Mouse (Mus musculus): ENCODE data around the gene Mcrs1. TPM values are rescaled to one million over a fixed set of nuclear protein-coding genes. Genes with fewer than 3 reads are reported as not detected.
"Not testable (repeated sequence)": the region's sequence is repeated elsewhere in the genome, so short reads cannot be mapped to it uniquely, and the experiment has no call there.

Gene Mcrs1
- total RNA-seq (2022): 10 to 100 TPM; 18.8 to 34.0 (median 26.1) TPM

GRCm38 (mm10) chr15:99251626-99252380 lies at the start of gene Mcrs1:
Gene Mcrs1, minus strand, starts transcription at chr15:99251961.
- peak; percentile 98 to 99 for DNase-seq (ENCODE audit: low spot score in 2 of 2)

GRCm38 (mm10) chr15:99296213-99296612 lies 44.5 kb upstream of the Mcrs1 start:
- no peak for DNase-seq (ENCODE audit: low spot score in 2 of 2)

- peak in 1 of 2 experiments; percentile 29 for DNase-seq (ENCODE audit: low spot score in 2 of 2)
These were observed 43.8 kb upstream of the Mcrs1 start, which contains the start of gene Fam186b for GRCm38 (mm10) chr15:99295484-99295981. Gene Fam186b, minus strand, starts transcription at chr15:99295888.

GRCm38 (mm10) chr15:99294813-99295374 lies 43.1 kb upstream of the Mcrs1 start, which contains the start of gene Prpf40b:
Gene Prpf40b, plus strand, starts transcription at chr15:99295087.
- DNase-seq (ENCODE audit: low spot score in 2 of 2): peak; percentile 96

GRCm38 (mm10) chr15:99294287-99294686 lies 42.5 kb upstream of the Mcrs1 start:
- DNase-seq (ENCODE audit: low spot score in 2 of 2): no peak

- DNase-seq (ENCODE audit: low spot score in 2 of 2): no peak
These were observed 38.8 kb upstream of the Mcrs1 start for GRCm38 (mm10) chr15:99290586-99290985.

- DNase-seq (ENCODE audit: low spot score in 2 of 2): no peak
These were observed 33.4 kb upstream of the Mcrs1 start for GRCm38 (mm10) chr15:99285189-99285535.

GRCm38 (mm10) chr15:99284527-99285188 lies 32.9 kb upstream of the Mcrs1 start:
- DNase-seq (ENCODE audit: low spot score in 2 of 2): no peak

- DNase-seq (ENCODE audit: low spot score in 2 of 2): no peak
These were observed 31.7 kb upstream of the Mcrs1 start for GRCm38 (mm10) chr15:99283456-99283855.

- no peak for DNase-seq (ENCODE audit: low spot score in 2 of 2)
These were observed 26.5 kb upstream of the Mcrs1 start for GRCm38 (mm10) chr15:99278271-99278670.

- DNase-seq (ENCODE audit: low spot score in 2 of 2): no peak
These were observed 24.3 kb upstream of the Mcrs1 start for GRCm38 (mm10) chr15:99276095-99276494.

- peak in 1 of 2 experiments; percentile 52 for DNase-seq (ENCODE audit: low spot score in 2 of 2)
These were observed 13.9 kb upstream of the Mcrs1 start for GRCm38 (mm10) chr15:99265679-99266078.

- no peak for DNase-seq (ENCODE audit: low spot score in 2 of 2)
These were observed 12.6 kb upstream of the Mcrs1 start for GRCm38 (mm10) chr15:99264363-99264762.

- no peak for DNase-seq (ENCODE audit: low spot score in 2 of 2)
These were observed 10.9 kb upstream of the Mcrs1 start for GRCm38 (mm10) chr15:99262702-99263101.

GRCm38 (mm10) chr15:99259730-99260252 lies 8.0 kb upstream of the Mcrs1 start:
- peak; percentile 43 to 58 for DNase-seq (ENCODE audit: low spot score in 2 of 2)

GRCm38 (mm10) chr15:99259167-99259729 lies 7.5 kb upstream of the Mcrs1 start:
- no peak for DNase-seq (ENCODE audit: low spot score in 2 of 2)

GRCm38 (mm10) chr15:99255241-99255749 lies 3.5 kb upstream of the Mcrs1 start:
- DNase-seq (ENCODE audit: low spot score in 2 of 2): no peak

- no peak for DNase-seq (ENCODE audit: low spot score in 2 of 2)
These were observed 2.8 kb upstream of the Mcrs1 start for GRCm38 (mm10) chr15:99254477-99255005.

- DNase-seq (ENCODE audit: low spot score in 2 of 2): no peak
These were observed 2.0 kb upstream of the Mcrs1 start for GRCm38 (mm10) chr15:99253772-99254171.

GRCm38 (mm10) chr15:99253175-99253479 lies 1.4 kb upstream of the Mcrs1 start:
- not testable (repeated sequence) for DNase-seq (ENCODE audit: low spot score in 2 of 2)

Data from gastrocnemius, adult 8-10 months (tissue).